Mouse (Mus musculus) embryonic fibroblast, embryonic 13.5 days (primary cell): Measurements from ENCODE around the gene Egf.

ENCODE experiments used
- CTCF ChIP-seq: IDR thresholded peaks from 2 replicates; pipeline ENCODE4 v1.5.1; 2011; ENCODE audit warnings: mild to moderate bottlenecking, control low read depth, low read length, moderate library complexity, borderline replicate concordance; ENCODE audit not compliant: insufficient read depth
- POLR2A ChIP-seq: IDR thresholded peaks from 2 replicates; pipeline ENCODE4 v1.6.1; 2011; ENCODE audit warnings: low read depth, mild to moderate bottlenecking, control low read depth, low read length, moderate library complexity

DNA sequence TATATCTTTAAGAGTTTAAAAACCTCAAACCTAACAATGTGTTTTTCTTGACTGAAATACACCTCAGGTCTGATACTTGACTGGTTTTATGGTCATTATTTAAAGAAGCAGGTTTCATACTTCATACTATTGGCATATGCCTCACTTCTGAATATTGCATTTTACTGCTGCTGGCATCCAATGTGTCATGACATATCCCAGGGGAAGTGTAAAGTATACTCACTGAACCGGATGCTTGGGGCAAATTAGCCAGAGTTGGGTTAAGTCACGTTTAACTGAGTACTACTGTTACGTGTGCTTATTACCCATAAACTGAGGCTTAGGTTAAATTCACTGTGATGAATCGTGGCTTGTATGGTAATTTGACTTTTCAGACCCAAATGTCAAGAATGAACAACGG is 29.5 kb downstream of the Egf start:
- no peak for TF ChIP-seq POLR2A
- TF ChIP-seq CTCF, result no peak
